Mouse (Mus musculus): ENCODE data around the gene Arhgdib. TPM values are rescaled to one million over a fixed set of nuclear protein-coding genes. Genes with fewer than 3 reads are reported as not detected.

The Arhgdib gene
- total and polyA plus RNA-seq, 3 experiments, result 321 to 1,150 (median 355) TPM

- Histone ChIP-seq H3K4me3 (replicated peaks in 1 of 3; ENCODE audit: low read depth in 2 of 3, low read length in 2 of 3, poor library complexity in 1 of 3) (no peak overlapping the region), H3K79me2 (replicated peaks; ENCODE audit: control insufficient read depth, extremely low read depth, insufficient read depth, poor library complexity, severe bottlenecking) (no peaks in the 10 kb centered on the region), H3K27ac (ENCODE audit: insufficient read depth, low read depth) (no peak overlapping the region), H3K27me3 (replicated peaks) (no peaks in the 10 kb centered on the region), H3K4me1 (ENCODE audit: control insufficient read depth in 1 of 2, insufficient read depth in 2 of 2) (peaks cover 5 to 27% of the 10 kb centered on the region in 2 experiments; a peak in 3 of 4 replicates), H3K36me3 (replicated peaks in 1 of 2; ENCODE audit: control insufficient read depth in 1 of 2, insufficient read depth in 1 of 2, low read length in 1 of 2) (no peaks in the 10 kb centered on the region), H3K9me3 (replicated peaks; ENCODE audit: low read length) (no peaks in the 10 kb centered on the region), H3K4me2 (ENCODE audit: insufficient read depth, low read depth, poor library complexity, severe bottlenecking) (peak overlapping the region; percentile 64; the same call in 1 of the 2 replicates), H3K9ac (ENCODE audit: insufficient read depth, low read depth) (no peak overlapping the region)
- no peak for TF ChIP-seq MAZ (IDR thresholded peaks at IDR 0.05; ENCODE audit: low read depth, low read length)
- no peak; the same call in 1 of the 2 replicates for TF ChIP-seq NELFE (IDR thresholded peaks at IDR 0.05; ENCODE audit: low read depth, low read length)
- peak; percentile 64 for TF ChIP-seq SMC3 (IDR thresholded peaks at IDR 0.05; ENCODE audit: low read depth, low read length)
- no peak for TF ChIP-seq PAX5 (IDR thresholded peaks at IDR 0.05; ENCODE audit: low read length)
- TF ChIP-seq JUN (IDR thresholded peaks at IDR 0.05; ENCODE audit: insufficient read depth, low read depth, low read length), result peak; percentile 28; the same call in 1 of the 2 replicates
- TF ChIP-seq IRF4 (IDR thresholded peaks at IDR 0.05; ENCODE audit: low read depth, low read length), result peak; percentile 32; the same call in 1 of the 2 replicates
- TF ChIP-seq KAT2A (IDR thresholded peaks at IDR 0.05; ENCODE audit: insufficient replicate concordance, low read length), result no peak
- TF ChIP-seq HCFC1 (IDR thresholded peaks at IDR 0.05; ENCODE audit: low read depth, low read length), result no peak; the same call in 1 of the 2 replicates
- TF ChIP-seq USF2 (conservative IDR thresholded peaks at IDR 0.05; ENCODE audit: low read depth, low read length), result no peak
- TF ChIP-seq BHLHE40 (IDR thresholded peaks at IDR 0.05; ENCODE audit: low read depth, low read length), result no peak
- TF ChIP-seq TCF12 (IDR thresholded peaks at IDR 0.05; ENCODE audit: low read depth, low read length), result no peak
- TF ChIP-seq USF1 (IDR thresholded peaks at IDR 0.05; ENCODE audit: low read depth, low read length), result no peak
- TF ChIP-seq E2F4 (IDR thresholded peaks at IDR 0.05; ENCODE audit: insufficient replicate concordance, low read depth, low read length), result no peak
- TF ChIP-seq RAD21 (IDR thresholded peaks at IDR 0.05; ENCODE audit: low read depth, low read length), result peak; percentile 91
- no peak for TF ChIP-seq ELF1 (IDR thresholded peaks at IDR 0.05; ENCODE audit: low read depth, low read length)
- no peak for TF ChIP-seq ETS1 (conservative IDR thresholded peaks at IDR 0.05; ENCODE audit: low read depth, low read length)
- TF ChIP-seq POLR2AphosphoS2 (IDR thresholded peaks at IDR 0.05; ENCODE audit: low read depth, low read length), result no peak
- no peak for TF ChIP-seq RCOR1 (conservative IDR thresholded peaks at IDR 0.05; ENCODE audit: low read depth, low read length)
- no peak for TF ChIP-seq ZC3H11A (IDR thresholded peaks at IDR 0.05; ENCODE audit: low read depth, low read length)
- TF ChIP-seq CHD1 (IDR thresholded peaks at IDR 0.05; ENCODE audit: low read depth, low read length), result no peak
- no peak for TF ChIP-seq MYC (IDR thresholded peaks at IDR 0.05; ENCODE audit: low read depth, low read length)
- 0 out of 2 replicates have a peak, but pooled peaks have one; percentile 17 for TF ChIP-seq JUND (conservative IDR thresholded peaks at IDR 0.05; ENCODE audit: low read depth, low read length)
- TF ChIP-seq EP300 (IDR thresholded peaks at IDR 0.05; ENCODE audit: low read length), result no peak
- no peak for TF ChIP-seq UBTF (IDR thresholded peaks at IDR 0.05; ENCODE audit: low read depth, low read length)
- TF ChIP-seq GABPA (IDR thresholded peaks at IDR 0.05; ENCODE audit: insufficient replicate concordance, low read depth, low read length), result no peak
- TF ChIP-seq MAX (IDR thresholded peaks at IDR 0.05; ENCODE audit: low read length), result no peak
- peak; percentile 99 for TF ChIP-seq MEF2A (IDR thresholded peaks at IDR 0.05; ENCODE audit: borderline replicate concordance, low read depth, low read length)
- TF ChIP-seq ZKSCAN1 (IDR thresholded peaks at IDR 0.05; ENCODE audit: borderline replicate concordance, low read depth, low read length), result no peak
- TF ChIP-seq MXI1 (IDR thresholded peaks at IDR 0.05; ENCODE audit: low read depth, low read length), result no peak
- TF ChIP-seq CHD2 (IDR thresholded peaks at IDR 0.05; ENCODE audit: low read length), result no peak
- TF ChIP-seq MAFK (IDR thresholded peaks at IDR 0.05; ENCODE audit: insufficient replicate concordance, low read length), result no peak
- TF ChIP-seq ZNF384 (IDR thresholded peaks at IDR 0.05; ENCODE audit: low read depth, low read length), result no peak
- TF ChIP-seq POLR2A (IDR thresholded peaks at IDR 0.05; ENCODE audit: low read depth, low read length), result no peak
- peak; percentile 61; the same call in 1 of the 2 replicates for TF ChIP-seq TBP (conservative IDR thresholded peaks at IDR 0.05; ENCODE audit: low read depth, low read length)
- TF ChIP-seq CTCF (conservative IDR thresholded peaks at IDR 0.05 in 1 of 2, IDR thresholded peaks at IDR 0.05 in 1 of 2; ENCODE audit: low read depth in 2 of 2, low read length in 2 of 2), result peak; percentile 29 to 82; a peak in 3 of 4 replicates
- TF ChIP-seq ZMIZ1 (IDR thresholded peaks at IDR 0.05; ENCODE audit: low read depth, low read length), result no peak
- TF ChIP-seq NRF1 (IDR thresholded peaks at IDR 0.05; ENCODE audit: low read depth, low read length), result no peak
- in situ Hi-C loops (cut with MboI; ENCODE audit: low pct_ligation_motif_present, low pct_unique_long_range_greater_than_20kb, low sequenced_read_pairs) (loop anchor here (10.0 to 25.0 kb wide), 2 partner anchors 356 to 543 kb away; no protein-coding TSS in a partner anchor), dilution Hi-C loops (cut with MboI; ENCODE audit: extremely low pct_ligation_motif_present, extremely low pct_unique_long_range_greater_than_20kb, low sequenced_read_pairs) (loop anchor here (25.0 kb wide), 1 partner anchor 118 kb away; the partner anchor contains the start of gene Art4)
- DNase-seq (ENCODE audit: extremely low read depth), result peak; percentile 78
Measured at GRCm38 (mm10) chr6:136980331-136980746, 38.6 kb upstream of the Arhgdib start.
